Mouse (Mus musculus) left cerebral cortex, postnatal 4 days (tissue): Measurements from ENCODE around the gene Cd3d. TPM values are rescaled to one million over a fixed set of nuclear protein-coding genes. Genes with fewer than 3 reads are reported as not detected.

Experiments used
- DNase-seq: peaks from one replicate; pipeline ENCODE4 v3.0.0-alpha.2; 2022
- intact Hi-C: fragments of 180-260 bp; cut with DNase I; formaldehyde crosslinking; loops from one replicate; pipeline ENCODE4 v1.15.1; 2025
- total RNA-seq, 2 experiments: library from RNA; stranded (reverse); gene quantifications; 2 replicates each; pipeline ENCODE4 v1.2.3; 2021

The Cd3d gene
- total RNA-seq, 2 experiments from 2014 or later = not detected

GRCm38 (mm10) chr9:44991821-44992220 lies 10.2 kb downstream of the Cd3d start:
- intact Hi-C loops = no loop called here
- DNase-seq = no peak

- intact Hi-C loops = no loop called here
- DNase-seq = peak; percentile 70
Observed at GRCm38 (mm10) chr9:44992271-44992670, 10.7 kb downstream of the Cd3d start.

DNA sequence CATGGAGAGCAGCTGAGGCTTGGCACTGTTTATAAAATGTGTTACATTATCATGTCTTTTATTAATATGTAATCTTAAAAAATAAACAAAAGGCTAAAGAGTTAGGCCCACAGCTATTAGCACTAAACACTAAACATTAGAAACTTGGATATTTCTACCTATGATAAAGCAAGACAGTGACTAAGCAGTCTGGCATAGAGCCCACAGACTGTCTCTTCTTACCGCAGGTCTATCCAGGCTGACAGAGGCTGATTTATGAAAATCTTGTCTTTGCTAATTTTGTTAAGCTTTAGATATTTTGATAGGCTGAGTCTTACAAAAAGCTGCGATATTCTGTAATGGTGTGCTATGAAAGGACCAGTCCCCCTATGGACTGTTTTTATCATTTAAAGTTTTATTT lies 11.7 kb downstream of the Cd3d start:
- intact Hi-C loops = no loop called here
- no peak for DNase-seq

DNA sequence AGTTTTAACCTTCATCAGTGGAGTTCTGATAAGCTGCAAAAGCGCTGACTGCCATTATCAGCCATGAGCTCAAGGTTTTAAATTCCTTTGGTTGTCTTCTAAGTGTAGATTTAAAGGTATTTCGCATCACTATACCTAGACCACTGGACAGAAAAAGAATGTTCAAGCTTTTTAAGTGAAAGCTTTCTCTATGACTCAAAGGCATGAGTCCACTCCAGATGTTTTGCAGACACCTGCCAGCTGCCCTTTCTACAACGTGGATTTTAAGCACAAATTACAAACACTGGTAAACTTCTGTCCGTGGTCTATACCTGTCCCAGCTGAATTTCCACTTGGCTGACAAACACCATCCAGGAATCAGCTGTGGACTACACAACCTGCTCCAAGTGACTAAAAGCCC lies 13.4 kb downstream of the Cd3d start:
- intact Hi-C loops = no loop called here
- no peak for DNase-seq

- DNase-seq = no peak
Observed at GRCm38 (mm10) chr9:44996590-44996989, 15.0 kb downstream of the Cd3d start.

GRCm38 (mm10) chr9:44998138-44998537 lies 16.6 kb downstream of the Cd3d start:
- no peak for DNase-seq
- intact Hi-C loops = no loop called here

More at GRCm38 (mm10) chr9:44996590-44996989, 15.0 kb downstream of the Cd3d start:
- intact Hi-C loops = no loop called here

DNA sequence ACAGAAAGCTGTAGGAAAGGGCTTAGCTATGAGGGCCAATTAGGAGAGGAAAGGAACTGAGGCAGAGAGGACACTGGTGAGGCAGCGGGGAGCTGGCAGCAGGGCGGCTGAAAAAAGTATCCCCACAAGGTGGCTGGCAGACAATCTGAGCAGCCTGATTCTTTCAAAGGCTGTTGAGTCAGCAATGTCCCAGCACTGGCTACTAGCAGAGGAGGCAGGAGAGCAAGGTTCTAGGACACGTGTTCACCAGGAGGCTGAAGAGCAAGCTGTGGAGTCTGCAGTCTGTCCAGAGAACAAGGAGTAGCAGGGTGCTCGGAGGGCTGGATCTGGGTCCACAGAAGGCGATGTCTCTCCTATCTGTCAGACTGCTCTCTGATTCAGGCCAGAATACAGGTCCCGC lies 17.6 kb downstream of the Cd3d start:
- no peak for DNase-seq
- intact Hi-C loops = no loop called here

- intact Hi-C loops = no loop called here
- no peak for DNase-seq
Observed at GRCm38 (mm10) chr9:44999776-45000175, 18.2 kb downstream of the Cd3d start.

GRCm38 (mm10) chr9:45000249-45000648 lies 18.7 kb downstream of the Cd3d start:
- no peak for DNase-seq
- intact Hi-C loops = no loop called here

- no peak for DNase-seq
- intact Hi-C loops = no loop called here
Observed at GRCm38 (mm10) chr9:45007404-45007803, 25.8 kb downstream of the Cd3d start.

DNA sequence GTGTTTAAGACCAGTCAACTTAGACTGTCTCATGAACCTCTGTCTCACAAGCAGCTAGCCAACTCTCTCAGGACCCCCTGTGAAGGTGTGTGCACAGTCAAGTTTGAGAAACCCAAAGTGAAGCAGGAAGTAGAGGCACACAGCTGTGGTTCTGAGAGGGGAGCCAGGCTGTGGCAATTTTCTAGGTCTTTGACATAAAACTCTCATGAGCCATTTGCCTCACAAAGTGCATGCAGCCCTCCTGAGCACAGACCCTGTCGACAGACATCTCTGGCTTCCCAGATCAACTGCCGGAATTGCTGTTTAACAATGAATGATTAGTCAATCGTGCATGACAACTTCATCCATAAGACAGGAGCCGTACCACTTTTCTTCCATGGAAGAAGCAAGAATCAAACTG lies 26.8 kb downstream of the Cd3d start:
- DNase-seq = no peak
- intact Hi-C loops = no loop called here

DNA sequence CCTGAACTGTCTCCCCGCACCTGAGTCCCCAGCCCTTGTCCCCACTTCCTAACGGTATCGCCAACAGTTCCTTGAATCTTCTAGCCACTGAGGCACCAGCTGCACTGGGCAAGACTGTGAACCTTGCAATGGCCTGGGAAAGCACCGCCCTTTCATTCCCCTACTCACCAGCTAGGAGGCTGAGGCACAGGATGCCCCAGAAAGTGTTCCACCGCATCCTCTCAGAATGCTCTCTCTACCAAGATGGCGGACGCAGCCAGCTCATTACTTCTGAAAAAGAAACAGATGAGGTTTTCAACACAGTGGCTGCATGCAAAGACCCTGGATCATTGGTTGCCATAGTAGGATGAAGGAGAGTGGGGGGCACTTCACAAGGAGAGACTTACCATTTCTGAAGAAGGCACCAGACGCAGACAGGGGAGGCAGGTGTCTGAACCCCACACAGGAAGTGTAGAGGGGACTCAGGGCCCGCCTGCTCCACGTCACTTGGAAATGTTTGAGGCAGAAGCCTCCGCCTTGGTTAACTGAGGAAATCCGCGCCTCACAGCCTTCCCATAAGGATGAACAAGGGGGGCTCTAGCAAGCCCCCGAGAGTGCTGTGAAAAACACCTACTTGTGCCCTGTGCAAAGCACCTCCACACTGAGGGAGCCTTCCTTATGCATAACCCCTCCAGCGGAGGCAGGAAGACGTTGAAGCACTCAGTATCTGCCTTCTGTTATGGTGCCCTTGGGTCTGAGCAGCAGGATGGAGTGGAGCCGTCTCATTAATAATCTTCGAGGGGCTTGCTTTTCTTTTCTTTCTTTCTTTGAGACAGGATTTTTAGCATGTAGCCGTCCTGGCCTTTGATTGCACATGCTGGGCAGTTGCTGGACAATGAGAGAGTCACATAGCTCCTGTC lies 27.8 kb downstream of the Cd3d start, which contains the start of gene Cd3e:
Cd3e (minus strand) TSS at position 448 of the 899 bp plus-strand sequence.
- no peak for DNase-seq
- intact Hi-C loops = no loop called here

DNA sequence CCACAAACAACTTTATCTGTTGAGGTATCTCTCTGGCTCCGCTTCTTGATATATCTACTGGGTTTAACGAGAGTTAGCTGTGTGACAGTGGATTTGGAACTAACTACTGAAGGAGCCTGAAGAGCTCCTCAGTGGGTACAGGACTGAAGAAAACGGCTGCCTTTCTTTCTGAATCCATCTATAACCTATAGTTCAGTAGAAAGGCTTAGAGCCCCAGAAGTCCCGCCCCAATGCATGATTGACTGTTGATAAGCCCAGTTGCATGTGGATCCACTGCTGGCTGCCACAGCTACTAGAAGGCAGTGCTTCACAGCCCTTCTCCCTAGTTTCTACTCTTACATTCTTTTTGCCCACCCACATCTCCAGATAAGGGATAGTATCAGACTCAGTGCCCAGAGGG lies 28.9 kb downstream of the Cd3d start:
- intact Hi-C loops = no loop called here

DNA sequence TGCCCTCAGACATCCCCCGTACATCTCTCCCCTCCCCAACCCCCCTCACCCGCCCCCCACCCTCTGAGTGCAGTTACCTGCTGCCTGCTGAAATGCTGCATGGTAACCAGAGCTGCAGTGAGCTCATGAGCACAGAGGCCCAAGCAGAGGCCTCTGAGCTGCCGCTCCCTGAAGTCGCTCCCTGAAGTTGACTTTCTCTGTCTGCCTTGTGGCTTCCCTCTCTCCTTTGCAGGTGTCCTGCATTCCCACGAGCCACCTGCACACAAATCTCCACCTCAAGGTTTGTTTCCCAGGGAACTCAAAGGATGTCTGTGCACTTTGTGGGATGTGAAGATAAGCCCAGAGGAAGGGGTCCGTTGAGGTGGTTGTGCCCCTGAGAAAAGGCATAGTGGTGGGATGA lies 29.7 kb downstream of the Cd3d start:
- intact Hi-C loops = no loop called here
- no peak for DNase-seq

More for the DNA sequence above, 28.9 kb downstream of the Cd3d start:
- DNase-seq = no peak

DNA sequence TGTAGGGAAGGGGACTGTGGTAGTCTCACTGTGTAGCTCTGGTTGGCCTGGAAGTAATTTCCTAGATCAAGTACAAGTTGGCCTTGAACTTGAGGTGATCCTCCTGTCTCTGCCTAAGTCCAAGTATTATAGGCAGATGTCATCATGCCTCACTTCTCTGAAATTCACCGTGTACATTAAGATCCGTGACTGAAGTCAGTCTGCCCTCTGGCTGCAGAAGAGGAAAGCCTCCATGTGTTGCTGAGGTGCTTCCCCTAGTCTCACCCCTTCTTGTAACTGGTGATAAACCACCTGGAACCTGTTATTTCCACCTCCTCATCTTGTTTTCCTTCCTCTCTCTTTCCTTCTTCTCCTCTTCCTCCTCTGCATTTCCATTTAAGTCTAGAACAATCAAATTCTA lies 33.3 kb downstream of the Cd3d start:
- intact Hi-C loops = no loop called here
- no peak for DNase-seq

DNA sequence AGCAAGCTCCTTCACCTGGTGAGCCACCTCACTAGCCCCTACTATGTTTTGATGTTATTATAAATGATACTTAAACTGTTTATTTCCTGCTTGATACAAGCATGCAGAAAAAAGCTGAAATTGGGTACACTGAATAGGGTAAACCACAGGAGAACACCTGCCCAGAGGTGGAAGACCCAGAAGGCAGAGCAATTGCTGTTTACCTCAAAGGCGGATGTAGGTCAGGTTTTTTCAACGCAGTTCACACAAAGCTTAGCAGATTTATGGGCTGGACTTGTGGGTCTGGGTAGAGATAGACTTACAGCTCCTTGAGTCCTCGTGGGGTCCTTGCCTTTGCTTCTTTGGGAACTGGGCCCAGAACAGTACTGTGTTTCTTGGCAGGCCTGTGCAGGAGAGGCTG lies 34.3 kb downstream of the Cd3d start:
- no peak for DNase-seq
- intact Hi-C loops = no loop called here

- intact Hi-C loops = no loop called here
- DNase-seq = no peak
Observed at GRCm38 (mm10) chr9:45018031-45018430, 36.4 kb downstream of the Cd3d start.

GRCm38 (mm10) chr9:45022800-45023199 lies 41.2 kb downstream of the Cd3d start:
- DNase-seq = peak; percentile 21
- intact Hi-C loops = loop anchor here (10.0 kb wide), 1 partner anchor 122 kb away; no protein-coding TSS in a partner anchor

GRCm38 (mm10) chr9:45023638-45024037 lies 42.1 kb downstream of the Cd3d start:
- intact Hi-C loops = loop anchor here (10.0 kb wide), 1 partner anchor 121 kb away; no protein-coding TSS in a partner anchor
- DNase-seq = no peak

- no peak for DNase-seq
- intact Hi-C loops = loop anchor here (10.0 kb wide), 1 partner anchor 121 kb away; no protein-coding TSS in a partner anchor
Observed at GRCm38 (mm10) chr9:45024187-45024586, 42.6 kb downstream of the Cd3d start.

DNA sequence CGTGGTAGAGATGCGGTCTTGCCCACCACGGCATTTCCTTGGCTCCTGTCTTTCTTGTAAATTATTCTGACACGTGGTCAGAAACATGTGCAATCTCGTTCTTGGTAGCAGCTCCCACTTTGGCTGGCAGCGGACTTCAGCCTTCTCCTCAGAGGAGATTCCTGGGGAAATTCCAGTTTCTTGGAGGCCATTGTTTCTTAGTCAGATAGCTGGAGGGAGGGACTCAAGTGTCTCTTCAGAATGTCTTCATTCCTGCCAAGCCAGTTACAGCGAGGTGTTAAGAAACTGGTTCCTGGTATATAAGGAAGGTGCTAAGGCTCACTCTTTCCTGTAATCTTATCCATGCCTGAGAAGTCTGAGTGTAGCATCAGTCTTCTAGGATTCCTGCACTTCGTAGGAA lies 45.8 kb downstream of the Cd3d start:
- DNase-seq = no peak
- intact Hi-C loops = loop anchor here (10.0 kb wide), 1 partner anchor 117 kb away; no protein-coding TSS in a partner anchor

- no peak for DNase-seq
- intact Hi-C loops = no loop called here
Observed at GRCm38 (mm10) chr9:45030341-45030740, 48.8 kb downstream of the Cd3d start.
